Mouse (Mus musculus) forebrain, embryonic 16.5 days (tissue): ENCODE measurements around the gene Ttc30a1. TPM values are rescaled to one million over a fixed set of nuclear protein-coding genes. Genes with fewer than 3 reads are reported as not detected.
A peak's percentile ranks its signal among the peaks of the same experiment; 100 is the strongest.
"Not testable (repeated sequence)": the region's sequence is repeated elsewhere in the genome, so short reads cannot be mapped to it uniquely, and the experiment has no call there.

Experiments used
- ATAC-seq: fragments of 200-750 bp; cut with Nextera tagmentation; 2 replicates; pipeline ENCODE4 v1.8.0; 2017; ENCODE audit warnings: mild to moderate bottlenecking, moderate library complexity
- H3K27ac ChIP-seq: fragments of 300-500 bp; sonication (generic); 2 replicates; pipeline ENCODE4 v1.5.1; 2014; ENCODE audit warnings: low read length, control low read depth
- H3K27me3 ChIP-seq: fragments of 300-500 bp; sonication (generic); replicated peaks from 2 replicates; pipeline ENCODE4 v1.6.1; 2014; ENCODE audit warnings: low read length; ENCODE audit not compliant: control insufficient read depth, insufficient read depth
- H3K36me3 ChIP-seq: fragments of 300-500 bp; sonication (generic); 2 replicates; pipeline ENCODE4 v1.6.1; 2014; ENCODE audit not compliant: control insufficient read depth, insufficient read depth
- H3K4me1 ChIP-seq: fragments of 300-500 bp; sonication (generic); replicated peaks from 2 replicates; pipeline ENCODE4 v1.6.1; 2014; ENCODE audit warnings: low read length; ENCODE audit not compliant: control insufficient read depth, insufficient read depth
- H3K4me2 ChIP-seq: fragments of 300-500 bp; sonication (generic); 2 replicates; pipeline ENCODE4 v1.6.1; 2014; ENCODE audit warnings: mild to moderate bottlenecking, low read length, control low read depth
- H3K4me3 ChIP-seq: fragments of 300-500 bp; sonication (generic); replicated peaks from 2 replicates; pipeline ENCODE4 v1.5.1; 2014; ENCODE audit warnings: mild to moderate bottlenecking, low read length, control low read depth
- H3K9ac ChIP-seq: fragments of 300-500 bp; sonication (generic); replicated peaks from 2 replicates; pipeline ENCODE4 v1.6.1; 2014; ENCODE audit warnings: low read depth, low read length, control low read depth
- H3K9me3 ChIP-seq: fragments of 300-500 bp; sonication (generic); 2 replicates; pipeline ENCODE4 v1.6.1; 2016; ENCODE audit warnings: low read length; ENCODE audit not compliant: control insufficient read depth
- WGBS: fragments of 180-500 bp; shearing (Covaris S2); extraction: QIAGEN DNeasy Blood & Tissue Kit; methylation state at CpG from one replicate; pipeline ENCODE4 v1.1.7; 2014; 5-methylcytosine and 5-hydroxymethylcytosine counted together
- polyA plus RNA-seq: library from polyadenylated mRNA; unstranded; fragments of >200 nt; fragmentation: Nextera tagmentation; extraction: Ambion mirVana; gene quantifications from 2 replicates; pipeline ENCODE4 v1.2.1, GENCODE M21; 2015

Gene Ttc30a1
- polyA plus RNA-seq, 1 experiment from 2014 or later = 7.4 TPM

DNA sequence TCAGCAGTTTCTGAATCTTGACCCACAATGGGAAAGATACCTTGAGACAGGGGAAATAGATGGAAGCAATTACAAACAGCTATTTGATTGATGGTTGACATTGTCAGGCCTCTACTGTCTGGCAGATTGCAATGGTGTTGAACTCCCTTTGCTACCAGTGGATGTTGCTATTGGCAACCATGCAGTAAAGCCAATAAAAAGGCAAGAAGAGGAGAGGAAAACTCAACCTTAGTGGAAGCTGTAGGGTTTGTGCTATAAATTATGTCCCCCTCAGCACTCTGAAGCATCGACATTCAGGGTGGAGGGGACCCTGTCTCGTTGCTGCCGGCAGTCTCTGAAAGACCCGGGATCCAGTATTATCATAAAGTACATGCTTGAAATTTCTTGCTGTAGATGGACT is 6.6 kb upstream of the Ttc30a1 start:
- Histone ChIP-seq H3K9me3 (no peaks in the 10 kb centered on the region), H3K27me3 (no peaks in the 10 kb centered on the region), H3K27ac (peak overlapping the region; percentile 79), H3K9ac (peak overlapping the region; percentile 4; the same call in 1 of the 2 replicates), H3K4me1 (peaks cover 32% of the 10 kb centered on the region), H3K36me3 (no peaks in the 10 kb centered on the region), H3K4me2 (peak overlapping the region; percentile 2), H3K4me3 (no peak overlapping the region)
- WGBS = 64% methylated on average over 4 of the region's 4 CpGs
- peak; percentile 35; the same call in 1 of the 2 replicates for ATAC-seq

DNA sequence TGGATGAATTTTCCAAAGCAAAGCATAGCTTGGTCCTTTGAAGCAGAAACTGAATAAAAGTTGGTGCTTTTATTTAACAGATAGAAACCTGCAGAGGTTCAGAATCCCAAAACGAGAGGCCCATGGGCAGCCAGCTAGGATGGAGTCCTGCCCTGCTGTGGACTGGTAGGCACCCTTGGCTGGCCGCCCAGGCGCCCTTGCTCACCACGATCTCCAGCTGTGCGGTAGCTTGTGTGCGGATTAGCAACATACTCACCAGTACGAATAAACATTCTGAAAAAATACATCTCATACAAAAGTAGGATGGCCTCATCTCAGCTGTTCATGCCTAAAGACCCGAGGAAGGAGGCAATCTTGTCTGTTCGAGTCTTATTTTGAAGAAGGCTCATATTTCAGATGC is 6.0 kb upstream of the Ttc30a1 start:
- Histone ChIP-seq H3K36me3 (no peaks in the 10 kb centered on the region), H3K4me2 (no peak overlapping the region), H3K27ac (peak overlapping the region; percentile 79), H3K4me3 (no peak overlapping the region), H3K9ac (no peak overlapping the region), H3K4me1 (peaks cover 32% of the 10 kb centered on the region), H3K9me3 (no peaks in the 10 kb centered on the region), H3K27me3 (no peaks in the 10 kb centered on the region)
- no peak for ATAC-seq
- 65% methylated on average over 9 of the region's 9 CpGs for WGBS

DNA sequence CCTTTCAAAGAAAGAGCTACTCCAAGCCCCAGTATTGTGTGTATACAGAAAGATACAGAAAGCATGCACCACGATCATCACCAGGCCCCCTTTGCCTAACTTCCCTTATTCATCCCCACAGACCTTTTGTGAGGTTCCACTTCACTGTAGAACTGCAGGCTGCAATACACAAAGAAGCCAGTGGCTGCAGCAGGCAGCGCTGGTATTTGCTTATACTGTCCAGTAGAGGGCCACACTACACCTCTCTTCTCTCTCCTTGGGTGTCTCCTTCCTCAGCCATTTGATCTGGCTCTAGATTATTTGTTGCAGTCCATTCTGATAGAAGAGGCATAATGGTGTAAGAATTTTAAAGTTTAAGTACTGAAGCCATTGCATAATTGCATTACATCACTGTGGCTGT is 3.4 kb upstream of the Ttc30a1 start:
- ATAC-seq = peak; percentile 70
- 0% methylated on average over 2 of the region's 2 CpGs for WGBS
- H3K27ac ChIP-seq = peak overlapping the region; percentile 50; the same call in 1 of the 2 replicates
- H3K9ac ChIP-seq = no peak overlapping the region
- peaks cover 25% of the 10 kb centered on the region for H3K4me1 ChIP-seq
- H3K4me2 ChIP-seq = no peak overlapping the region
- H3K27me3 ChIP-seq = no peaks in the 10 kb centered on the region
- H3K4me3 ChIP-seq = no peak overlapping the region
- H3K36me3 ChIP-seq = no peaks in the 10 kb centered on the region
- no peaks in the 10 kb centered on the region for H3K9me3 ChIP-seq

- no peak overlapping the region for H3K4me2 ChIP-seq
- no peak overlapping the region for H3K9ac ChIP-seq
- no peak overlapping the region for H3K27ac ChIP-seq
- no peaks in the 10 kb centered on the region for H3K27me3 ChIP-seq
- H3K9me3 ChIP-seq = no peaks in the 10 kb centered on the region
- H3K4me3 ChIP-seq = no peak overlapping the region
- H3K36me3 ChIP-seq = no peaks in the 10 kb centered on the region
- WGBS = 85% methylated on average over 3 of the region's 3 CpGs
- ATAC-seq = no peak
- peaks cover 18% of the 10 kb centered on the region for H3K4me1 ChIP-seq
Measured at GRCm38 (mm10) chr2:75983847-75984246, 2.1 kb upstream of the Ttc30a1 start.

GRCm38 (mm10) chr2:75983091-75983490 is 1.3 kb upstream of the Ttc30a1 start:
- ATAC-seq = no peak
- Histone ChIP-seq H3K9me3 (no peaks in the 10 kb centered on the region), H3K9ac (no peak overlapping the region), H3K4me3 (no peak overlapping the region), H3K36me3 (no peaks in the 10 kb centered on the region), H3K4me2 (no peak overlapping the region), H3K27ac (no peak overlapping the region), H3K27me3 (no peaks in the 10 kb centered on the region), H3K4me1 (peaks cover 11% of the 10 kb centered on the region)
- WGBS = 98% methylated on average over 3 of the region's 3 CpGs

DNA sequence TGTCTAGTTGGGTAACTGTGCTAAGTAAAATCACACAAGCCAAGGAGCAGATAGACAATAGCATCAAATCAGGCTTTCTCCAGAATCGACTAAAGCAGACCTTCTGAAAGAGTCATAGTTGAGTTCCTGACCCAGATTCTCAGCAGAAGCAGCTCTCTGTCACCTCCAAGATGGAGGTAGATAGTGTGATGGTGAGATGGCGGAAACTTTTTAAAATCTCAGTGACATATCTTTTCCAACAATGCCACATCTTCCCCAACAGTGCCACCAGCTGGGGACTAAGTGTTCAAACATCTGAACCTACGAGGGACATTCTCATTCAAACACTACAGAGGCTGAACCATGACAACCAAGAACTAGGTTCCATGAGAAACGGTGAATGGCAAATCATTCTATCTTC is 859 bp upstream of the Ttc30a1 start:
- H3K36me3 ChIP-seq = no peaks in the 10 kb centered on the region
- peaks cover 7% of the 10 kb centered on the region for H3K4me1 ChIP-seq
- 98% methylated on average over 4 of the region's 4 CpGs for WGBS
- no peaks in the 10 kb centered on the region for H3K9me3 ChIP-seq
- H3K4me2 ChIP-seq = no peak overlapping the region
- no peak overlapping the region for H3K4me3 ChIP-seq
- H3K27me3 ChIP-seq = no peaks in the 10 kb centered on the region
- H3K27ac ChIP-seq = no peak overlapping the region
- H3K9ac ChIP-seq = no peak overlapping the region
- no peak for ATAC-seq

GRCm38 (mm10) chr2:75980933-75981439 is 781 bp downstream of the Ttc30a1 start:
- peak; percentile 2; the same call in 1 of the 2 replicates for ATAC-seq
- WGBS = 97% methylated on average over 13 of the region's 13 CpGs

GRCm38 (mm10) chr2:75977752-75978368 is 3.9 kb downstream of the Ttc30a1 start, which contains the start of gene Ttc30a2:
TSS of gene Ttc30a2 (minus strand) at chr2:75978170.
- not testable (repeated sequence) for H3K27ac ChIP-seq, H3K36me3 ChIP-seq, H3K9me3 ChIP-seq, H3K4me1 ChIP-seq, ATAC-seq, H3K27me3 ChIP-seq, H3K9ac ChIP-seq, H3K4me3 ChIP-seq, H3K4me2 ChIP-seq
- WGBS = 26% methylated on average over 17 of the region's 24 CpGs

More at GRCm38 (mm10) chr2:75980933-75981439, 781 bp downstream of the Ttc30a1 start:
- H3K4me3 ChIP-seq = peak overlapping the region; percentile 68
- not testable (repeated sequence) for H3K9me3 ChIP-seq, H3K27me3 ChIP-seq, H3K36me3 ChIP-seq, H3K4me1 ChIP-seq, H3K9ac ChIP-seq, H3K27ac ChIP-seq
- peak overlapping the region; percentile 70 for H3K4me2 ChIP-seq

GRCm38 (mm10) chr2:75976070-75976469 is 5.7 kb downstream of the Ttc30a1 start:
- not testable (repeated sequence) for ATAC-seq

More at GRCm38 (mm10) chr2:75976070-75976469, 5.7 kb downstream of the Ttc30a1 start:
- not testable (repeated sequence) for H3K36me3 ChIP-seq, H3K9ac ChIP-seq, H3K27ac ChIP-seq, H3K4me3 ChIP-seq, H3K4me1 ChIP-seq, H3K9me3 ChIP-seq, H3K4me2 ChIP-seq, H3K27me3 ChIP-seq
- 86% methylated on average over 2 of the region's 2 CpGs for WGBS
